Mouse (Mus musculus): Measurements from ENCODE around the gene Polr3g. TPM values are rescaled to one million over a fixed set of nuclear protein-coding genes. Genes with fewer than 3 reads are reported as not detected.
"Not testable (repeated sequence)": the region's sequence is repeated elsewhere in the genome, so short reads cannot be mapped to it uniquely, and the experiment has no call there.

Polr3g gene
- polyA plus RNA-seq, 1 experiment from 2014 or later: 5.5 TPM

DNA sequence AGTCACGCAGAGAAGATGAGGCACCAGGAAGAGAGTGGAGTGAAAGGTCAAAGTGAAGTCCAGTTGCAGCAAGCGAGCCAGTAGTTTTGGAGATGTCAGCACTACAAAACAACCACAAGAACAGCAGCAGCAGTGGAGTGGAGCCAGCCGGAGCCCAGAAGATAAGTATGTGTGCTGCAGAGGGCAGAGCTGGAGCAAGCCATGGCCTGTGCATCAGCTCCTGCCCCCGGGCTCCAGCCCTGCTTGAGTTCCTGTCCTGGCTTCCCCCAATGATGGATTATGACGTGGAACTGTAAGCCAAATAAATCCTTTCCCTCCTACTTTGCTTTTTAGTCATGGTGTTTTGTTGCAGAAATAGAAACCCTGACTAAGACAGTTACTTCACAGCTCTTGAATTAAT is 26.6 kb downstream of the Polr3g start:
- Histone ChIP-seq H3K27ac (no peak overlapping the region), H3K4me2 (replicated peaks) (no peak overlapping the region), H3K9me3 (no peaks in the 10 kb centered on the region), H3K27me3 (no peaks in the 10 kb centered on the region), H3K9ac (replicated peaks) (no peak overlapping the region), H3K36me3 (peaks cover 5% of the 10 kb centered on the region; the same call in 1 of the 2 replicates), H3K4me3 (replicated peaks) (no peak overlapping the region), H3K4me1 (replicated peaks) (no peaks in the 10 kb centered on the region)
- 92% methylated on average over 5 of the region's 5 CpGs for WGBS
- ATAC-seq: no peak

- WGBS: 94% methylated on average over 3 of the region's 3 CpGs
- Histone ChIP-seq H3K9ac (replicated peaks) (no peak overlapping the region), H3K27me3 (no peaks in the 10 kb centered on the region), H3K4me2 (replicated peaks) (no peak overlapping the region), H3K4me1 (replicated peaks) (no peaks in the 10 kb centered on the region), H3K4me3 (replicated peaks) (no peak overlapping the region), H3K36me3 (peaks cover 5% of the 10 kb centered on the region; the same call in 1 of the 2 replicates), H3K9me3 (no peaks in the 10 kb centered on the region), H3K27ac (no peak overlapping the region)
- ATAC-seq: no peak
These were observed 27.7 kb downstream of the Polr3g start for GRCm38 (mm10) chr13:81683107-81683506.

DNA sequence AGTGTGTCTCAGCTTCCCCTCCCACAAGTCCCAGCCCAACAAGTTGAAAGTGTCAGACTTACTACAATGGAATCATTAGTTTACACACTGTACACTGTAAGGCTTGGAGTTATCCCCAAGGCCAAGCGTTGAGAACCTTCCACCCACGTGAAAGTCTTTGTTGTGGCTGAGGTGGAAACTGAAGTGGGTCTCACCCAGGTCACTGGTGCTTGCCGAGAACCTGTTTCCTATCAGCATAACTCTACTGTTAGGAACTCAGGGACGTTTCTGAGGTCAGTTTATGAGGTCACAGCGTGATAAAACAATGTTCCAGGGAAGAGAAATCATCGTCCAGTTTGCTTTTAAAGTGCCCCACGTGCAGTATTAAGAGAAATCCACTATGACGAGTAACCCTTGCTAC is 35.5 kb downstream of the Polr3g start:
- ATAC-seq: no peak
- Histone ChIP-seq H3K9me3 (no peaks in the 10 kb centered on the region), H3K4me3 (replicated peaks) (no peak overlapping the region), H3K27me3 (no peaks in the 10 kb centered on the region), H3K4me2 (replicated peaks) (no peak overlapping the region), H3K27ac (no peak overlapping the region), H3K4me1 (replicated peaks) (no peaks in the 10 kb centered on the region), H3K9ac (replicated peaks) (no peak overlapping the region), H3K36me3 (peaks cover 18% of the 10 kb centered on the region)
- 91% methylated on average over 8 of the region's 8 CpGs for WGBS

- Histone ChIP-seq H3K4me1 (replicated peaks) (no peaks in the 10 kb centered on the region), H3K4me2 (replicated peaks) (no peak overlapping the region), H3K9ac (replicated peaks) (no peak overlapping the region), H3K27ac (no peak overlapping the region), H3K36me3 (peaks cover 54% of the 10 kb centered on the region), H3K27me3 (no peaks in the 10 kb centered on the region), H3K9me3 (no peaks in the 10 kb centered on the region), H3K4me3 (replicated peaks) (no peak overlapping the region)
- ATAC-seq: no peak
- 92% methylated on average over 5 of the region's 5 CpGs for WGBS
These were observed 43.1 kb downstream of the Polr3g start for GRCm38 (mm10) chr13:81667713-81668112.

DNA sequence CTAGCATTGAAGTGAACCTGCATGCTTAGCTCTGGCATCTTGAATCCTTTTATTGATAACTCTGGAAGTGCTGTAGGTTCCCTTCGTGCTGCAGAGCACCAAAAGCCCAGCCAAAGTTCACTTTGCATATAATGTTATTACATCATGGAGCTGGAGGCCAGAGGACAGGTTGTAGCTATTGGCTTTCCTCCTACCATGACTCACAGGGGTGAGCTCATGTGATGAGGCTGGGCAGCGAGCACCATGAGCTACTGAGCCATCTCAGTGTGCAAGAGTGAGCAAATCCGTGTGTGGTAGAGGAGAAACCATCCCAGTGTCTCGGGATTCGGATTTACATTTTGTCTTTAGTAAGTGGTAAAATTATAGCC is 46.5 kb downstream of the Polr3g start:
- no peak overlapping the region for H3K9ac ChIP-seq (replicated peaks)
- no peak overlapping the region for H3K4me3 ChIP-seq (replicated peaks)
- no peaks in the 10 kb centered on the region for H3K27me3 ChIP-seq
- ATAC-seq: no peak
- H3K4me2 ChIP-seq (replicated peaks): no peak overlapping the region
- H3K27ac ChIP-seq: no peak overlapping the region
- 91% methylated on average over 5 of the region's 5 CpGs for WGBS
- peaks cover 7% of the 10 kb centered on the region for H3K4me1 ChIP-seq (replicated peaks)
- no peaks in the 10 kb centered on the region for H3K9me3 ChIP-seq
- H3K36me3 ChIP-seq: peaks cover 49% of the 10 kb centered on the region

DNA sequence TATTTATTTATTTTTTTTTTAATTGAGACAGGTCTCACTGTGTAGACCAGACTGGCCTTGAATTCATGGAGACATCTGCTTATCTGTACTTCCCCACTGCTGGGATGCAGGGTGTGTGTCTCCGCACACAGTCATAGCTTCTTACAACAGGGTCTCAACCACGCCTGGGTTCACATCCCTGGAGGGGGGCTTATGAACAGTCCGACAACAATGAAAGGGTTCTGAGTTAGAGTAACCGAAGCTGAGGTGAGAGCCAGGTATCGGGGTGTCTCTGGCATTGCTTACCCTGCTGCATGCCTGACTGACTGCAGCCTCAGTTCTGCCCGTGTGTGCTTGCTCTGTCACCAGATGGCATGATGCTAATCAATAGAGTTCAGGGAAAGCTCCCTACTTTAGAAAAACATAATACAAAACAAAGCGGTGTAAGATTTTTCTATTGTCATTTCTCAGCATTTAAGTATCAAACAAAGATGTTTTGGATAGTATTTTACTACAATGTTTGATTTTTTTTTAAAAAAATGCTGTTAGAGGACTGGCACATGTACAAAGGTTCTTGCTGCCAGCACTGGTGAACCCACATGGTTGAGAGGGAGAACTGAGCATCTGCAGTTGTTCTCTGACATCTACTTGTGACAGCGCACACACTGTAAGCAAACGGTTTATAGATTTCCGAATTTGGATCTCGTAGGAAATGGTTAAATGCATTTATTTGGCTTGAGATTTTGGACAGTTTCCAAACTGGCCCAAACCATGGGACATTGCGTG is 47.1 kb downstream of the Polr3g start:
- Histone ChIP-seq H3K9me3 (no peaks in the 10 kb centered on the region), H3K27ac (no peak overlapping the region), H3K4me1 (replicated peaks) (peaks cover 13% of the 10 kb centered on the region), H3K27me3 (no peaks in the 10 kb centered on the region), H3K9ac (replicated peaks) (no peak overlapping the region), H3K36me3 (peaks cover 43% of the 10 kb centered on the region), H3K4me3 (replicated peaks) (no peak overlapping the region), H3K4me2 (replicated peaks) (no peak overlapping the region)
- peak; percentile 27; the same call in 1 of the 2 replicates for ATAC-seq
- WGBS: 85% methylated on average over 12 of the region's 12 CpGs

GRCm38 (mm10) chr13:81658053-81658752 is 52.6 kb downstream of the Polr3g start:
- peak overlapping the region; percentile 77 for H3K4me2 ChIP-seq (replicated peaks)
- H3K36me3 ChIP-seq: 0 out of 2 replicates have a peak, but pooled peaks cover 4% of the 10 kb centered on the region
- 8% methylated on average over 21 of the region's 21 CpGs for WGBS

GRCm38 (mm10) chr13:81657351-81658052 is 53.3 kb downstream of the Polr3g start, which contains the start of gene Lysmd3:
Gene Lysmd3 (plus strand): TSS chr13:81657663.
- Histone ChIP-seq H3K27ac (peak within 1 kb of the TSS; percentile 87), H3K9me3 (no peaks in the 10 kb centered on the region), H3K4me3 (replicated peaks) (peak within 1 kb of the TSS; percentile 84), H3K27me3 (no peaks in the 10 kb centered on the region), H3K9ac (replicated peaks) (peak within 1 kb of the TSS; percentile 84), H3K4me1 (replicated peaks) (peaks cover 27% of the 10 kb centered on the region), H3K4me2 (replicated peaks) (peak within 1 kb of the TSS; percentile 77), H3K36me3 (0 out of 2 replicates have a peak, but pooled peaks cover 4% of the 10 kb centered on the region)
- peak; percentile 99 for ATAC-seq
- WGBS: under 1% methylated on average over 73 of the region's 73 CpGs

More at GRCm38 (mm10) chr13:81658053-81658752, 52.6 kb downstream of the Polr3g start:
- H3K9ac ChIP-seq (replicated peaks): peak overlapping the region; percentile 84
- H3K27ac ChIP-seq: peak overlapping the region; percentile 87
- peak overlapping the region; percentile 84 for H3K4me3 ChIP-seq (replicated peaks)
- H3K27me3 ChIP-seq: no peaks in the 10 kb centered on the region
- H3K4me1 ChIP-seq (replicated peaks): peaks cover 27% of the 10 kb centered on the region
- H3K9me3 ChIP-seq: no peaks in the 10 kb centered on the region
- peak; percentile 3 for ATAC-seq

DNA sequence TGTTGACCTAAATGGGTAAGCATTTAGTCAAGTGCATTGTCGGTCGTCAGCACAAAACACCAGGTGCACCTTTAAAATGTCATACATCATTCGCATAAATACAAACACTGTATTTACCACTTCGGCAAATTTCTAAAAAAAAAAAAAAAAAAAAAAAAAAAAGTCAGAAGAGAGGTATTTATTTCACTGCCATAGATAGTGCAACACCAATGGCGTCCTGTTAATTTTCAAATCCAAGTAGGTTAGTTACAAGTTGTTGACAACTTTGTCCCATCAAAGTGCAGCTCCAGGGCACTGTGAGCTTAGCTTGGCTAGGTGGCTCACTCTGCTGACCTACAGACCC is 53.8 kb downstream of the Polr3g start:
- peak overlapping the region; percentile 84 for H3K4me3 ChIP-seq (replicated peaks)
- H3K4me2 ChIP-seq (replicated peaks): peak overlapping the region; percentile 77
- H3K9me3 ChIP-seq: no peaks in the 10 kb centered on the region
- H3K4me1 ChIP-seq (replicated peaks): peaks cover 27% of the 10 kb centered on the region
- no peaks in the 10 kb centered on the region for H3K27me3 ChIP-seq
- peak overlapping the region; percentile 84 for H3K9ac ChIP-seq (replicated peaks)
- ATAC-seq: no peak
- 8% methylated on average over 5 of the region's 5 CpGs for WGBS
- 0 out of 2 replicates have a peak, but pooled peaks cover 4% of the 10 kb centered on the region for H3K36me3 ChIP-seq
- peak overlapping the region; percentile 87 for H3K27ac ChIP-seq

- H3K36me3 ChIP-seq: 0 out of 2 replicates have a peak, but pooled peaks cover 4% of the 10 kb centered on the region
- H3K4me3 ChIP-seq (replicated peaks): peak overlapping the region; percentile 84
- H3K4me1 ChIP-seq (replicated peaks): peaks cover 27% of the 10 kb centered on the region
- peak overlapping the region; percentile 68 for H3K27ac ChIP-seq
- H3K4me2 ChIP-seq (replicated peaks): peak overlapping the region; percentile 77
- no peak overlapping the region for H3K9ac ChIP-seq (replicated peaks)
- no peaks in the 10 kb centered on the region for H3K27me3 ChIP-seq
- 4% methylated on average over 14 of the region's 14 CpGs for WGBS
- no peak for ATAC-seq
- H3K9me3 ChIP-seq: no peaks in the 10 kb centered on the region
These were observed 54.5 kb downstream of the Polr3g start for GRCm38 (mm10) chr13:81656091-81656850.

DNA sequence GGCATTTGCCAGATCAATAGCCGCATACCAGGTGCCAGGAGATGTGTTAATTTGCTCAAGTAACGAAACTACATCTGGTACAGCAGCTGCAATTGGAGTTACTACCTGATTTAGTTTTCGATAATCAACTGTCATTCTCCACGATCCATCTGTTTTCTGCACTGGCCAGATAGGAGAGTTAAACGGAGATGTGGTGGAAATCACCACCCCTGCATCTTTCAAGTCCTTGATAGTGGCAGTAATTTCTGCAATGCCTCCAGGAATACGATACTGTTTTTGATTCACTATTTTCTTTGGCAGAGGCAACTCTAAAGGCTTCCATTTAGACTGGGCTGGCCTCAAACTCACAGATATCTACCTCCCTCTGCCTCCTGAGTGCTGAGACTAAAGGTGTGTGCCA is 60.4 kb downstream of the Polr3g start:
- 87% methylated on average over 5 of the region's 6 CpGs for WGBS
- not testable (repeated sequence) for H3K27ac ChIP-seq; H3K36me3 ChIP-seq; ATAC-seq; H3K4me1 ChIP-seq (replicated peaks); H3K9ac ChIP-seq (replicated peaks); H3K9me3 ChIP-seq; H3K4me2 ChIP-seq (replicated peaks); H3K27me3 ChIP-seq; H3K4me3 ChIP-seq (replicated peaks)

All from midbrain, embryonic 13.5 days (tissue).